Mouse (Mus musculus): ENCODE data around the gene Gm9376. TPM values are rescaled to one million over a fixed set of nuclear protein-coding genes. Genes with fewer than 3 reads are reported as not detected.

The Gm9376 gene
- polyA plus RNA-seq (2015; fragmentation: Nextera tagmentation; extraction: Ambion mirVana) = not detected in 2 replicates

- 74% methylated on average over 2 of the region's 2 CpGs for WGBS
- Histone ChIP-seq H3K9me3 (ENCODE audit: control insufficient read depth, low read length) (no peaks in the 10 kb centered on the region), H3K4me1 (replicated peaks; ENCODE audit: control insufficient read depth, insufficient read depth) (no peaks in the 10 kb centered on the region), H3K36me3 (ENCODE audit: control insufficient read depth, insufficient read depth, low read length) (no peaks in the 10 kb centered on the region), H3K27me3 (ENCODE audit: control insufficient read depth, insufficient read depth, low read length) (no peaks in the 10 kb centered on the region), H3K4me2 (replicated peaks; ENCODE audit: low read depth) (no peak within 1 kb of the TSS), H3K27ac (replicated peaks) (no peak within 1 kb of the TSS), H3K9ac (ENCODE audit: low read length) (no peak within 1 kb of the TSS), H3K4me3 (ENCODE audit: low read depth, low read length) (no peak within 1 kb of the TSS)
- TF ChIP-seq EP300 (optimal IDR thresholded peaks at IDR 0.05) = no peak
- TF ChIP-seq CTCF (IDR thresholded peaks at IDR 0.05; ENCODE audit: low read depth) = no peak
- no peak for DNase-seq (ENCODE audit: low spot score)
- no peak for ATAC-seq (ENCODE audit: low FRiP score, low TSS enrichment)
Measured at GRCm38 (mm10) chr14:118266660-118267059, at the start of gene Gm9376. Gene Gm9376, plus strand, starts transcription at chr14:118266960.

- Histone ChIP-seq H3K9me3 (ENCODE audit: control insufficient read depth, low read length) (no peaks in the 10 kb centered on the region), H3K27ac (replicated peaks) (no peak overlapping the region), H3K9ac (ENCODE audit: low read length) (no peak overlapping the region), H3K27me3 (ENCODE audit: control insufficient read depth, insufficient read depth, low read length) (no peaks in the 10 kb centered on the region; the same call in 1 of the 2 replicates), H3K4me3 (ENCODE audit: low read depth, low read length) (no peak overlapping the region), H3K4me2 (replicated peaks; ENCODE audit: low read depth) (no peak overlapping the region), H3K36me3 (ENCODE audit: control insufficient read depth, insufficient read depth, low read length) (no peaks in the 10 kb centered on the region), H3K4me1 (replicated peaks; ENCODE audit: control insufficient read depth, insufficient read depth) (no peaks in the 10 kb centered on the region)
- no peak for ATAC-seq (ENCODE audit: low FRiP score, low TSS enrichment)
- WGBS = 66% methylated on average over 1 of the region's 1 CpGs
- no peak for DNase-seq (ENCODE audit: low spot score)
- TF ChIP-seq CTCF (IDR thresholded peaks at IDR 0.05; ENCODE audit: low read depth) (peak; percentile 62), EP300 (optimal IDR thresholded peaks at IDR 0.05) (no peak)
Measured at GRCm38 (mm10) chr14:118220885-118221284, 45.9 kb upstream of the Gm9376 start.

- Histone ChIP-seq H3K27me3 (ENCODE audit: control insufficient read depth, insufficient read depth, low read length) (no peaks in the 10 kb centered on the region; the same call in 1 of the 2 replicates), H3K4me3 (ENCODE audit: low read depth, low read length) (no peak overlapping the region)
- no peak for TF ChIP-seq EP300 (optimal IDR thresholded peaks at IDR 0.05)
- TF ChIP-seq CTCF (IDR thresholded peaks at IDR 0.05; ENCODE audit: low read depth) = no peak
Measured at GRCm38 (mm10) chr14:118225061-118225743, 41.6 kb upstream of the Gm9376 start.

GRCm38 (mm10) chr14:118225911-118226310 is 40.8 kb upstream of the Gm9376 start:
- Histone ChIP-seq H3K4me1 (replicated peaks; ENCODE audit: control insufficient read depth, insufficient read depth) (no peaks in the 10 kb centered on the region), H3K4me3 (ENCODE audit: low read depth, low read length) (peak overlapping the region; percentile 10; the same call in 1 of the 2 replicates), H3K36me3 (ENCODE audit: control insufficient read depth, insufficient read depth, low read length) (no peaks in the 10 kb centered on the region), H3K27ac (replicated peaks) (no peak overlapping the region), H3K9ac (ENCODE audit: low read length) (no peak overlapping the region), H3K4me2 (replicated peaks; ENCODE audit: low read depth) (peak overlapping the region; percentile 41), H3K27me3 (ENCODE audit: control insufficient read depth, insufficient read depth, low read length) (no peaks in the 10 kb centered on the region; the same call in 1 of the 2 replicates), H3K9me3 (ENCODE audit: control insufficient read depth, low read length) (no peaks in the 10 kb centered on the region)
- ATAC-seq (ENCODE audit: low FRiP score, low TSS enrichment) (no peak), DNase-seq (ENCODE audit: low spot score) (peak; percentile 39)
- 2% methylated on average over 21 of the region's 21 CpGs for WGBS
- TF ChIP-seq CTCF (IDR thresholded peaks at IDR 0.05; ENCODE audit: low read depth) (no peak), EP300 (optimal IDR thresholded peaks at IDR 0.05) (no peak)

More at GRCm38 (mm10) chr14:118225061-118225743, 41.6 kb upstream of the Gm9376 start:
- WGBS = 42% methylated on average over 16 of the region's 16 CpGs
- DNase-seq (ENCODE audit: low spot score) (no peak), ATAC-seq (ENCODE audit: low FRiP score, low TSS enrichment) (no peak)
- Histone ChIP-seq H3K27ac (replicated peaks) (no peak overlapping the region), H3K36me3 (ENCODE audit: control insufficient read depth, insufficient read depth, low read length) (no peaks in the 10 kb centered on the region), H3K9ac (ENCODE audit: low read length) (no peak overlapping the region), H3K4me1 (replicated peaks; ENCODE audit: control insufficient read depth, insufficient read depth) (no peaks in the 10 kb centered on the region), H3K4me2 (replicated peaks; ENCODE audit: low read depth) (no peak overlapping the region), H3K9me3 (ENCODE audit: control insufficient read depth, low read length) (no peaks in the 10 kb centered on the region)

GRCm38 (mm10) chr14:118226471-118227155 is 40.1 kb upstream of the Gm9376 start:
- H3K4me3 ChIP-seq (ENCODE audit: low read depth, low read length) = peak overlapping the region; percentile 10; the same call in 1 of the 2 replicates
- no peaks in the 10 kb centered on the region for H3K36me3 ChIP-seq (ENCODE audit: control insufficient read depth, insufficient read depth, low read length)
- no peak overlapping the region for H3K27ac ChIP-seq (replicated peaks)
- 24% methylated on average over 21 of the region's 21 CpGs for WGBS
- H3K9ac ChIP-seq (ENCODE audit: low read length) = no peak overlapping the region
- no peak overlapping the region for H3K4me2 ChIP-seq (replicated peaks; ENCODE audit: low read depth)
- ATAC-seq (ENCODE audit: low FRiP score, low TSS enrichment) (no peak), DNase-seq (ENCODE audit: low spot score) (no peak)
- H3K4me1 ChIP-seq (replicated peaks; ENCODE audit: control insufficient read depth, insufficient read depth) = no peaks in the 10 kb centered on the region
- TF ChIP-seq EP300 (optimal IDR thresholded peaks at IDR 0.05) = no peak
- TF ChIP-seq CTCF (IDR thresholded peaks at IDR 0.05; ENCODE audit: low read depth) = no peak
- H3K9me3 ChIP-seq (ENCODE audit: control insufficient read depth, low read length) = no peaks in the 10 kb centered on the region
- H3K27me3 ChIP-seq (ENCODE audit: control insufficient read depth, insufficient read depth, low read length) = no peaks in the 10 kb centered on the region; the same call in 1 of the 2 replicates
